Mouse (Mus musculus) spleen, adult 2 months (tissue): Measurements from ENCODE around the gene Rab3c. TPM values are rescaled to one million over a fixed set of nuclear protein-coding genes. Genes with fewer than 3 reads are reported as not detected.

Experiments
- DNase-seq, 2 experiments: peaks; one replicate each; pipeline versions ENCODE4 v3.0.0 to v3.0.0-alpha.2; 2012 to 2021; ENCODE audit warnings: low spot score in 2 of 2, low read depth in 1 of 2
- H3K27ac ChIP-seq: fragments of 200-500 bp; 2 replicates; pipeline ENCODE4 v1.5.1; 2012; ENCODE audit warnings: low read length, inconsistent platforms; ENCODE audit not compliant: insufficient read depth
- H3K27me3 ChIP-seq: fragments of 200-500 bp; 2 replicates; pipeline ENCODE4 v1.6.1; 2012; ENCODE audit warnings: mild to moderate bottlenecking, moderate library complexity, low read length, inconsistent platforms; ENCODE audit not compliant: control insufficient read depth, insufficient read depth
- H3K36me3 ChIP-seq: fragments of 200-500 bp; 2 replicates; pipeline ENCODE4 v1.6.1; 2012; ENCODE audit warnings: mild to moderate bottlenecking, low read length, inconsistent platforms; ENCODE audit not compliant: control insufficient read depth, insufficient read depth
- H3K4me1 ChIP-seq: fragments of 200-500 bp; 2 replicates; pipeline ENCODE4 v1.6.1; 2011; ENCODE audit warnings: inconsistent platforms; ENCODE audit not compliant: control insufficient read depth, insufficient read depth, insufficient read length
- H3K4me3 ChIP-seq: fragments of 200-500 bp; 2 replicates; pipeline ENCODE4 v1.5.1; 2011; ENCODE audit warnings: mild to moderate bottlenecking, inconsistent platforms; ENCODE audit not compliant: insufficient read depth, insufficient read length; ENCODE audit errors: extremely low read depth
- CTCF ChIP-seq: fragments of 200-500 bp; IDR thresholded peaks from 2 replicates; pipeline ENCODE4 v1.5.1; 2011; ENCODE audit warnings: mild to moderate bottlenecking, inconsistent platforms; ENCODE audit not compliant: insufficient read depth, insufficient read length, insufficient replicate concordance; ENCODE audit errors: extremely low read depth
- POLR2A ChIP-seq: fragments of 200-500 bp; IDR thresholded peaks from 2 replicates; pipeline ENCODE4 v1.6.1; 2011; ENCODE audit warnings: low read depth, low read length, inconsistent platforms
- WGBS: fragments of 180-500 bp; shearing (Covaris S2); methylation state at CpG from one replicate; pipeline ENCODE4 v1.1.7; 2018; 5-methylcytosine and 5-hydroxymethylcytosine counted together
- polyA plus RNA-seq: library from polyadenylated mRNA; depleted of rRNA; stranded (reverse); fragments of >200 nt; gene quantifications from 2 replicates; pipeline ENCODE4 v1.2.3, GENCODE M21; 2012

The Rab3c gene
- polyA plus RNA-seq, 1 experiment, result not detected

- no peaks in the 10 kb centered on the region for H3K27me3 ChIP-seq
- H3K36me3 ChIP-seq, result no peaks in the 10 kb centered on the region
- no peak overlapping the region for H3K4me3 ChIP-seq
- H3K4me1 ChIP-seq, result no peaks in the 10 kb centered on the region
- 89% methylated on average over 10 of the region's 10 CpGs for WGBS
- no peak for DNase-seq
- no peak overlapping the region for H3K27ac ChIP-seq
- TF ChIP-seq CTCF (no peak), POLR2A (no peak)
These were observed 256.2 kb downstream of the Rab3c start for GRCm38 (mm10) chr13:110024381-110025161.

GRCm38 (mm10) chr13:110023031-110023430 lies 257.8 kb downstream of the Rab3c start:
- TF ChIP-seq POLR2A (no peak), CTCF (peak; percentile 50; the same call in 1 of the 2 replicates)
- DNase-seq, result no peak
- H3K27me3 ChIP-seq, result no peaks in the 10 kb centered on the region; the same call in 1 of the 2 replicates
- H3K27ac ChIP-seq, result no peak overlapping the region
- 82% methylated on average over 5 of the region's 5 CpGs for WGBS
- H3K4me1 ChIP-seq, result no peaks in the 10 kb centered on the region; the same call in 1 of the 2 replicates
- no peaks in the 10 kb centered on the region for H3K36me3 ChIP-seq
- no peak overlapping the region for H3K4me3 ChIP-seq

GRCm38 (mm10) chr13:110019774-110020173 lies 261.0 kb downstream of the Rab3c start:
- Histone ChIP-seq H3K4me3 (no peak overlapping the region), H3K36me3 (no peaks in the 10 kb centered on the region), H3K27ac (no peak overlapping the region), H3K27me3 (no peaks in the 10 kb centered on the region; the same call in 1 of the 2 replicates), H3K4me1 (no peaks in the 10 kb centered on the region; the same call in 1 of the 2 replicates)
- no peak for TF ChIP-seq POLR2A
- no peak for TF ChIP-seq CTCF
- 69% methylated on average over 9 of the region's 9 CpGs for whole genome bisulfite sequencing
- no peak for DNase-seq

GRCm38 (mm10) chr13:110018941-110019743 lies 261.7 kb downstream of the Rab3c start:
- H3K4me3 ChIP-seq, result no peak overlapping the region
- 7% methylated on average over 20 of the region's 20 CpGs for WGBS
- no peak for TF ChIP-seq CTCF
- no peak for TF ChIP-seq POLR2A
- H3K4me1 ChIP-seq, result no peaks in the 10 kb centered on the region; the same call in 1 of the 2 replicates
- H3K27me3 ChIP-seq, result no peaks in the 10 kb centered on the region; the same call in 1 of the 2 replicates
- no peaks in the 10 kb centered on the region for H3K36me3 ChIP-seq
- H3K27ac ChIP-seq, result no peak overlapping the region
- DNase-seq, result no peak

GRCm38 (mm10) chr13:110018431-110018901 lies 262.3 kb downstream of the Rab3c start:
- Histone ChIP-seq H3K27me3 (no peaks in the 10 kb centered on the region; the same call in 1 of the 2 replicates), H3K36me3 (no peaks in the 10 kb centered on the region), H3K4me3 (peak overlapping the region; percentile 40), H3K4me1 (no peaks in the 10 kb centered on the region; the same call in 1 of the 2 replicates), H3K27ac (no peak overlapping the region)
- peak; percentile 33 to 59 for DNase-seq
- TF ChIP-seq POLR2A, result no peak
- peak; percentile 78; the same call in 1 of the 2 replicates for TF ChIP-seq CTCF
- WGBS, result 2% methylated on average over 17 of the region's 17 CpGs

GRCm38 (mm10) chr13:110012029-110012428 lies 268.8 kb downstream of the Rab3c start:
- Histone ChIP-seq H3K27me3 (no peaks in the 10 kb centered on the region), H3K4me3 (no peak overlapping the region), H3K4me1 (no peaks in the 10 kb centered on the region), H3K27ac (no peak overlapping the region), H3K36me3 (no peaks in the 10 kb centered on the region)
- TF ChIP-seq POLR2A, result no peak
- TF ChIP-seq CTCF, result no peak
- WGBS, result 91% methylated on average over 4 of the region's 4 CpGs
- DNase-seq, result no peak

GRCm38 (mm10) chr13:110010876-110011275 lies 269.9 kb downstream of the Rab3c start:
- no peak for DNase-seq
- Histone ChIP-seq H3K4me3 (no peak overlapping the region), H3K4me1 (no peaks in the 10 kb centered on the region), H3K36me3 (no peaks in the 10 kb centered on the region), H3K27ac (no peak overlapping the region), H3K27me3 (no peaks in the 10 kb centered on the region)
- 84% methylated on average over 6 of the region's 6 CpGs for WGBS
- no peak for TF ChIP-seq CTCF
- no peak for TF ChIP-seq POLR2A
